Mouse (Mus musculus) hematopoietic stem cell, adult 5-6 weeks (primary cell): Measurements from ENCODE around the gene Socs2. TPM values are rescaled to one million over a fixed set of nuclear protein-coding genes. Genes with fewer than 3 reads are reported as not detected.

ENCODE experiments used
- total RNA-seq: library from RNA; stranded (forward); fragments of 172-1452, 232-1000 nt; gene quantifications from 2 replicates; pipeline ENCODE4 v1.2.3, GENCODE M21; 2017

The Socs2 gene
- total RNA-seq, 1 experiment from 2014 or later, result 3.8 TPM

Other genes starting within 250 kb of the Socs2 start
- 5.4 and 5.8 TPM in 2 replicates for gene Cradd, start 93.0 kb downstream of the Socs2 start, total RNA-seq
- gene Mrpl42, start 84.8 kb upstream of the Socs2 start, total RNA-seq, result 135 and 186 TPM in 2 replicates
- gene Ube2n, start 98.0 kb upstream of the Socs2 start, total RNA-seq, result 145 and 162 TPM in 2 replicates
- gene Nudt4, start 147.0 kb upstream of the Socs2 start, total RNA-seq, result 40.6 and 49.2 TPM in 2 replicates